Mouse (Mus musculus) gonadal fat pad, adult 2 months (tissue): ENCODE results near the gene Inha. TPM values are rescaled to one million over a fixed set of nuclear protein-coding genes. Genes with fewer than 3 reads are reported as not detected.

ENCODE experiments used
- DNase-seq: peaks from one replicate; pipeline ENCODE4 v3.0.0-alpha.2; 2012; ENCODE audit warnings: low read depth
- polyA plus RNA-seq: library from polyadenylated mRNA; depleted of rRNA; stranded (reverse); fragments of >200 nt; gene quantifications from 2 replicates; pipeline ENCODE4 v1.2.3, GENCODE M21; 2012

Gene Inha
- polyA plus RNA-seq, 1 experiment = 33.4 TPM

- DNase-seq = peak; percentile 49
Measured at GRCm38 (mm10) chr1:75521321-75522031, 14.6 kb downstream of the Inha start, which contains the start of gene Stk11ip. Gene Stk11ip (plus strand): TSS chr1:75521529.

DNA sequence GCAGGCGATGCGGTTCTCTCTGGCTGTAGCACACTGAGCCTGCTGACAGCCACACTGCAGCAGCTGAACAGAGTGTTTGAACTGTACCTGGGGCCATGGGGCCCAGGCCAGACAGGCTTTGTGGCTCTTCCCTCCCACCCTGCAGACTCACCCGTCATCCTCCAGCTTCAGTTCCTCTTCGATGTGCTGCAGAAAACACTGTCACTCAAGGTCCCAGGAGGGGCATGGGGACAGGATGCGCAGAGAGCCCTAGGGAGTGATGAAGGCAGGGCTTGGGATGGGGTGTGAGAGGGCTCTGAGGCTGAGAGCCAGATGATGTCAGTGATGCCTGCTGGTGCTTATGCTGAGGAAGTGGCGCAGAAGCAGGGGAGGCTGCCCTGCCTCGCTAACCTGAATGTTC lies 17.8 kb downstream of the Inha start:
- no peak for DNase-seq

DNA sequence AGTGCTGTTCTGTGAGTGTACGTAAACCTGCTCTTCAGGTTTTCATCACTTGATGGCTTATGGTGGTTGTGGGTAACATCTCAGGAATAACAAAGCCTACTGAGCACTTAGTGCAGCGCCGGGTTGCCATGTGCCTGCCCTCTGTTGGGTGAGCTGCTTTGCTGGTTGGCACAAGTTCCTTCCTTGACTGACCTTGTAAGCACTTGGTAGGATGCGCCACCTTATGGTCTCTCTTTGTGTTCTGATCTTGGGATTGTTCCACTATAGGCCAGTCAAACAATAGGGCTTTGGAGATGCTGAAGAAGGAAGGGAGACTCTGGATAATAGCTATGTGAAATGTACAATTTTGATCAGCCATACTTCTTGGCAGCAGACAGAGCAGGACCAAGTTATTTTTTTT lies 23.7 kb downstream of the Inha start:
- no peak for DNase-seq

GRCm38 (mm10) chr1:75532280-75533172 lies 25.6 kb downstream of the Inha start:
- DNase-seq = no peak

- no peak for DNase-seq
Measured at GRCm38 (mm10) chr1:75533325-75534252, 26.7 kb downstream of the Inha start.

DNA sequence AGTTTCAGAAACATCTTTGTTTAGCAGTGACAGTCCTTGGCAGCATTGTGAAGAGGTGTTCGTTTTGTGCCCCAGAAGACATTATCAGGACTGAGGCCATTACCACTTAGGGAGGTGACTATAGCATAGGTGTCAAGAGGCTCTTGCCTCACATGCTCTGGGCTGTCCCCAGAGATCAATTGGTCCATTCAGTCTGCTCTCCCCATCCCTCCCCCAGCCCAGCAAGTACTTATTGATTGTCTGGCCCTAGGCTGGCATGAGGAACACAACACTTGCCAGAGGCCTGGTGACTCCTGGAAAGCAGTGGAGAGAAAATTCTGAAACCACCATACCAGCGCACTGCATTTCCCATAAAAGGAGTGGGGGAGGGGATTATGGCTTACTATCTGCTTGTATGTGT lies 30.7 kb downstream of the Inha start:
- no peak for DNase-seq

- no peak for DNase-seq
Measured at GRCm38 (mm10) chr1:75538597-75539190, 31.8 kb downstream of the Inha start.

DNA sequence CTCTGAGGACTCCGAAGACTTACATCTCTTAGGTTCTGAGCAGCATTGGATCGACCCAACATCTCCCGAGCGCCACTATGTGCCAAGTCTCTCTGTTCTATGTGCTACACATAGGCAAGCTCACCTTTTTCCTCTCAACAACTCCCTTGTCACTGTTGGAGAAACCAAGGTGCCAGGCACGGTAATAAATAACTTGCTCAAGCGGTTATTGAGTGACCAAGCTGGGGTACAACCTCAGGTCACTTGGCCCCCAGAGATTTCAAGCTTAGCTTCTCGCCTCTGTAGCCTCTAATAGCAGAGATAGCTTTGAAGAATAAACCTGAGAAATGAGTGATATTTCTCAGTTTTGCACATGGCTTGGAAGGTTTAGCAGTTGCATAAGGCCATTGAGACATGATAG lies 34.6 kb downstream of the Inha start:
- no peak for DNase-seq

GRCm38 (mm10) chr1:75544351-75544750 lies 37.5 kb downstream of the Inha start:
- no peak for DNase-seq

DNA sequence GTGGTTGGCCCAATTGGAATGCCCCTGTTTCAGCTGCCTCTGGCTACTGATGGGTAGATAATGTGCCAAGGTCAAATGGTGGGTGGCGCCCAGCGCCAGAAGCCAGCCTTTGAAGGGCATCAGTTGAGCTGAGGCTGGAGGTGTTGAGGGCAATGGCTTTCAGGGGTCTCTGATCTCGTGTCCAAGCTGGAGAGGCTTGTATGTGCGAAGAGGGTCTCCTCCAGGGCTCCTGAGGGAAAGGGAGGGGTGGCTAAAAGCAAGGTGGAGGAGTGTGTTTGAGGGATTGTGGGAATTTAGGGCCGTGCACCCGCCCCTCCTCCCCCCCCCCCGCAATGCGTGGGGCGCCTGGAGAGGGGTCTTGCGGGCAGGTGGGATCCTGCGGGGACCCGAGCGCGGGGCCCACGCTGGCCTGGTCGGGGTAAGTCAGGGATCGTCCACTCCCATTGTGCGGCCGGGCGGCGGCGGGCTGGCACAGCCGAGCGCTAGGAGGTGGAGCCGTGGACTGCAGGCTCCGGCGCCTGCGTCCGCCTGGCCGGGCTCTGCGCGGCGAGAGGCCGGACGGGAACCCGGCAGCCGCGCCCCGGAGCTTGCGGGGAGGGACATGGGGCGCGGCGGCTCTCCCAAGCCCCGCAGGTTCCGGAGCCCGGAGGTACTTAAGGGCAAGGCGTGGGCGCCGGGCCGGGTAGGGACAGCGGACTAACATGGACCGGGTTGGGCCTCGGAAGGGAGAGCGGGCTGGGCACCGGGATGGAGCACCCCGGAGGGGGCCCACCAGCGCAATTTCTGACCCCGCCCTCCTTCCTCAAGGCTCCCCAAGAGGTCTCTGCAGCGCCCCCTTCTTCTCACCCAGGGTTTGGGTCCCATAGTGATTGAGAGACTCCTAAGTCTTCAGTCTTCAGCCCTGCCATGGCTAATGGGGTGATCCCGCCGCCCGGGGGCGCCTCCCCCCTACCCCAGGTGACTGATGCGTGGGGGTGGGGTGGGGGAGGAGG lies 39.4 kb downstream of the Inha start, which contains the start of gene Slc4a3:
Slc4a3 (plus strand) TSS at position 302 of the 992 bp plus-strand sequence.
- DNase-seq = no peak

DNA sequence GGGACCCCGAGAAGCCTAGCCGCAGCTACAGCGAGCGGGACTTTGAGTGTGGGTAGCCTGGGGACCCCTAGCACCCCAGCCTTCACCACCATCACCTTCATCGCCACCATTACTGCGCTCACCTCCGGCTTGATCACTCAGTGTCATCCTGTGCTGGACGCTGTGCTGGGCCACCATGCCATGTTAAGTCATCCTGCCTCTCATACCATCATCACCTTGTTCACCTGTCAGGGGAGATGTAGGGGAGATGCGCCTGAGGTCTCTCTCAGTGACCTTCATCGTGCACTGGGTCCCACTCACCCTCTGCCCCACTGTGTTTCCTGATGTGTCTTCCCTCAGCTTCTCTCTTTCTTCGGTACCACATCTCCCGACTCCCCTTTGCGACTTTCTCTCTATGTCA lies 40.5 kb downstream of the Inha start:
- no peak for DNase-seq

GRCm38 (mm10) chr1:75548083-75548482 lies 41.2 kb downstream of the Inha start:
- DNase-seq = no peak

DNA sequence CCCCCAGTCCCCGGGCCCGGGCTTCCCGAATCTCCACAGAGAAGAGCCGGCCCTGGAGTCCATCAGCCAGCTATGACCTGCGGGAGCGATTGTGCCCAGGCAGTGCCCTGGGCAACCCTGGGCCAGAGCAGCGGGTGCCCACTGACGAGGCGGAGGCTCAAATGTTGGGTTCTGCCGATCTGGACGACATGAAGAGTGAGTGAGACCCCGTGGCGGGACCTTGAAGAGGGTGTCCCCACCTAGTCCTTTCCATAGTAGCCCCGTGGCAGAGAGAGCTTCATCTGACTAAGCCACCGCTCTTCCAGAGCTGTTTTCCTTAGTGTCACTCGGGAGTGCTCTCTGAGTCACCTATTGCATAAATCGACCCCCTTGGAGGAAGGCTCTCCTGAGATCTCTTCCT lies 42.0 kb downstream of the Inha start:
- DNase-seq = no peak

DNA sequence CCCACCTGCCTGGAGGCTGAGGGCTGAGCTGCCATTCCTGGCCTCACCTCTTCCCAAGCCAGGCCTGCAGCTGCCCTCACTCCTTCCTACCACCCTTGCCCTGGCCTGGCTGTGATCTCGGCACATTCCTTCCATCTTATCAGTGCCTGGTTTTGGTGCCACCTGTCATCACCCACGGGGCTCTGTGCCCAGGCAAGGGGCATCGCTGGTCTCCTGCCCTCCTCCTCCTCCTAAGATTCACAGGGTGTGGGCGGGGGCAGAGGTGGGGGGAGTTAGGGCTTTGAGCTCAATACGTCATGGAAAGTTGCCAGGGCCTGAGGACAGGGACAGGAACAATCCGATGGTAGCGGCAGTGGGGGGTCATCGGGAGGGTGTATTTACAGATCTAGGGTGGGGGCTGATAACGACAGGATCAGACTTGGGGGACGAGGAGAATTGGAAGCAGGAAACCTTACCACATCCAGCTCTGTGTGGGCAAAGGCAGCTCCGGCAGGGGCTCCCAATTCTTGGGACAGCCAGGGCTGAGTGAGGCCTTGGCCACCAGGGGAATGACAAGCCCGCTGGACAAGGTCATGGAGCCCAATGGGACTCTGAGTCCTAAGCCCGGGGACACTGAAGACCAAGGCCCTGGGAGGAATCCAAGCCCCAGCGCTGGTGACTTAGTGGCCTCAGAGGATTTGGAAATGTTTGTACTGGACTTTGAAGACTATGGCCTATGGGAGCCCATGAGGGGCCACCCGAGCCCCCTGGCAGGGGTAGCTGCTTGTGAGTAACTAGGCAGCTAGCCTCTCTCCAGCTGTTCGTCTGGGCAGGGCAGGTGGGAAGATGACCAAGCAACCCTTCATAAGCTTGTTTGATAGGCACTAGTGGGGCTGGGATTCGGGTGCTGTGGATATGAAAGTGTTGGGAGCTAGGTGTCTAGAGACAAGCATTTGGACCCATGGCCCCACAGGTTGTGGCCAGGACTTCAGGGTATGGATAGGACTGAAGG lies 42.7 kb downstream of the Inha start:
- no peak for DNase-seq

GRCm38 (mm10) chr1:75550586-75550985 lies 43.7 kb downstream of the Inha start:
- DNase-seq = no peak

GRCm38 (mm10) chr1:75555680-75556079 lies 48.8 kb downstream of the Inha start:
- no peak for DNase-seq

DNA sequence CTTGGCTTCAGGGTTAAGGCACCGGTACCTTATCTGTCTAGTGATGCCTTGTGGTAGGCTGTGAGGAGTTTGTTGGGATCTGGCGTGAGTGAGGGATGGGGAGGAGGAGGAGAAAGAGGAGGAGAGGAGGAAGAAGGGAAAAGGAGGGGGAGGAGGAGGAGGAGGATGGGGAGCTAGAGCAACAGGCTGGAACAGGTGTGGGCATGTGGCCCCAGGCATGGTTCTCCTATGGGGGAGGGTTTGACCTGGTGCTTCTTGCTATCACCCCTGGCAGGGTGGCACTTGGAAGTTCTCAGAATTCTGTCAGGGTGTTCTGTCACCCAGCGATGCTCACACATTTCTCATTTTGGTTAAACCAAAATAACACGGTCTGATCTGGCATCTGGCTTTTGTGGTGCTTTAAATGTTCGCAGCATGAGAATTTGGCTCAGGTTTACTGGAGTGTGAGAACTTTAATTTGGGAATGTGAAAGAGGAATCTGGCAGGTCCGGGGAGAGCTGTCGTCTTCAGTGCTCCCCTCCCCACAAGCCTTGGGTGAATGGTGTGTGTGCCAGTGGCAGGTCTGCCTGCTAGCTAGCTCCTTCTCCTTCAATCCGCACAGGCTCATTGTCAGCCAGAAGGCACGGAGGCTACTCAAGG lies 49.4 kb downstream of the Inha start:
- DNase-seq = no peak

DNA sequence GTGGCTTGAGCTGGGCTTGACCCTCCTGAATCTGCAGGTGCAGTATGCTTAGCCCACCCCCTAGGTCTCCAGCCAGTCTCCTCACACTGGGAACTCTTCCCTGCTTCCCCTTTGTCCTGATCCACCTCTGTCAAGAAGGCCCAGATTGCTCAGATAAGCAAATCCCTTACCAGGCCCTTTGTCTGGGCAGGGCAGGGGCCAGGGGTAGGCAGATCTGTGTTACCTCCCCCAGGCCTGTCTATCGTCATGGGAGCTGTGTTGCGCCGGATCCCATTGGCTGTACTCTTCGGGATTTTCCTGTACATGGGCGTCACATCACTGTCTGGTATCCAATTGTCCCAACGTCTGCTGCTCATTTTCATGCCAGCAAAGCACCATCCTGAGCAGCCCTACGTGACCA lies 50.2 kb downstream of the Inha start:
- no peak for DNase-seq
